Mouse (Mus musculus) ovary, postnatal 14 days (tissue): ENCODE results near the gene Frmpd3.
"Not testable (repeated sequence)": the region's sequence is repeated elsewhere in the genome, so short reads cannot be mapped to it uniquely, and the experiment has no call there.

ENCODE experiments used
- DNase-seq: peaks from one replicate; pipeline ENCODE4 v3.0.0; 2022; ENCODE audit warnings: low spot score

Frmpd3 gene

DNA sequence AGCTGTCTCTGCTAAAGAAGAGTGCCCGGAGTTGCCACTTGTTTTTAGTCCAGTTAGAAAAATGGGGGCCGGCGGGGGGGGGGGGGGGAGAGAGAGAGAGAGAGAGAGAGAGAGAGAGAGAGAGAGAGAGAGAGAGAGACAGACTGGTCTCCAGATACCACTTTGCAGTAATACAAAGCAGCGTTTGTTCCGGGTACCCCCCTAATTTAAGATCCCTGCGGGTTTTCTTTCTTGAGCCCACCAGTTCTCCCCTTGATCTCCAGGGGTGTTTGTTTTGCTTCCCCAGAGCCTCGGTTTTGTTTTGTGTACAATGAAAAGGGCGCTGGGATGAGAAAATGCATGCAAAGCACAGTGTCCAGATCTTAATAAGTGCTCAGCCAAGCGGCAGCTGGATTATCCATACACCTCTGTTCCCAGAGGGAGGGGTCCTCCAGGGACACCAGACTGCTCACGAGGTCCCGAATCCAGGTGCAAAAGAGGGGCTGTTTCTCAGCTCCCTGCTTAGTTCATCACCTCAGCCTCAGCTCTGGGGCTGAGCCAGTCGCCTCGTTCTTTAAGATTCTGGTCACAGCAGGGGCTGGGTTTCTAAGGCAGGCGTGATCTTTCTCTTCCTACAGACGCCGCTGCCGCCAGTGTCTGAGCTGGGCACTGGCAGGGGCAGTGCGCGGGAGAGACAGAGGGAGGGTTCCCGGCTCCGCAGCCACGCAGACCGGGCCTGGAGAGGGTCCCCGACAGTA lies at the start of gene Frmpd3:
Frmpd3 (plus strand) TSS at position 608 of the 737 bp plus-strand sequence.
- peak; percentile 0 for DNase-seq

DNA sequence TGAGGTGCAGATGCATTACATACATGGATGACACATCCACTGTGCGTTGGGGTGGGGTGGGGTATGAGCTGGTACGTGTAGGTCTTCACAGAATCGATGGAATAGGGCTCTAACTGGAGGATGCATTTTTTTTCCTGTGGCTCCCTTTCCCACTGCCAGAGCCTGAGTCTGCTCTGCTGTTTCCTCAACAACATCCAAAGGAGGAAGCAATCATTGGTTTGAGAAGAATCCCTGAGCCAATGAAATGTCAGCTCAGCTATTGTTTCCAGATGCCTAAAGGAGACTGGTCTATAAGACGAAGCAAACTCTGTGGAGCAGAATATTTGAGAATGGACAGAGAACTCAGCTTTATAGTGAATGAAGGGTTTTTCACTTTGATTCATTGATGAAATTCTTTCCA lies 38.3 kb upstream of the Frmpd3 start:
- no peak for DNase-seq

DNA sequence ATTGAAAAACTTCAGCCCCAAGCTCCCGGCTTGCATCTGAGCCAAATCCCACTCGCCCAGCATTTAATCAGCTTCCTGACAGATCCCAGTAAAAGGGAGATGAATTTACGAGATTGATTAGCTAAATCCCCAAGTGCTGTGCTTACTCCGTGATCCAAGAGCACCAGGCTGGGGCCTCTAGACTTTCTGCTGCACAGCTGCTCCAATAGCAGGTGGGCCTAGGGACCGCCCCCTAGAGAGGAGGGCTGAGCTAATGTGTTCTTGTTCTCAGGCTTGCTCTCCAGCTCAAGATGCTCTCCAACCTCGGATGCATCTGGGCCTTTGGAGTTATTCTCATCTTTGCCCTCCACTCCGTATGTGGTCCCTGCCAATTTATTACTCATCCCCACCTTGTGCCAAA lies 36.4 kb upstream of the Frmpd3 start:
- no peak for DNase-seq

DNA sequence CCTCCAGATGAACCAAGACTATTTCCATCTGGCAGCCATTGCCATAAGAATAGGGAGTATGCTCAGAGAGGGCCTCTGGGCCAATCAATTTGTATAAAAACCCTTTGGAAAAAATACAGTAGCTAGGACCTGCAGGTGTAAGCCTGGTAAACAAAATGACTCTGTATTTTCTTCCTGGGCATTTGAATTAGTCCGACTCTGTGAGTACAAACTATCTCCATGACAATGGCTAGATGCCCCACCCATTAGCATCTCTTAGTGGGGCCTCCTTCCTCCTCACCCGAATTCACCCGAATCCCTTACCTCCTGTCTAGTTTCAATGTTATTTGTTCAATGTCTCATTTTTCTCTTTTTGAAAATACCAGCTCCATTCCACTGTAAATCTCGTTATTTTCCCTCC lies 24.1 kb upstream of the Frmpd3 start:
- no peak for DNase-seq

DNA sequence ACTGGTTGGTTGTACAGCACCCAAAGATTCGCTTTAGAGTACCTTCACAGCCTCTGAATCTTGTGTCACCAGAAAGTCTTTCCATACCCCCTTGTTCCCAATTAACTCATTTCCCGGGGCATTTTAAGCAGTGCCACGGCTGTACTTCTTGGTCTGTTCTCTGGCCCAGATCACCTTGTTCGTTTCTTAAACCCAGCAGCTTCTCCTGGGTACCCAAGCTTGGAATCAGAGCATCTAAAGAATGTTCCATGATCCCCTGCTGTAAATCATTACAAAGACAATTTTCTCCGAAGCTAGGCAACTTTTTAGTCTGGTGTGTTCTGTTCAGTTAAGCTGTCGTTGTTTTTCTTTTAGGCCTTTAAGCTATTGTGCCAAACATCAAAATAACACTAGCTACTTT lies 22.9 kb upstream of the Frmpd3 start:
- DNase-seq: no peak

DNA sequence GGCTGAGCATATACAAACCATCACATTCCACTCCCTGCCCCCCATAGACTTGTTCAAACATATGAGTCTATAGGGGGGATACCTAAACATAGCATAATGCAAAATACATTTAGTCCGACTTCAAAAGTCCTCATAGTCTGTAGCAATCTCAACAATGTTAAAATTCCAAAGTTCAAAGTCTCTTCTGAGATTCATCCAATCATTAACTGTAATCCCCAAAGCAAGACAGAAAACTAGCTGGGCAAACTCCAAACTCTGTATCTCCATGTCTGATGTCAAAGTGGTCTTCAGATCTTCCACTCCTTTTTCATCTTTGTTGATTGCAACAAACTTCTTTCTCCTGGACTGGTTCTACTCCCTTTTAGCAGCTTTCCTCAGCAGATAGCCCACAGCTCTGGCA lies 21.4 kb upstream of the Frmpd3 start:
- not testable (repeated sequence) for DNase-seq

DNA sequence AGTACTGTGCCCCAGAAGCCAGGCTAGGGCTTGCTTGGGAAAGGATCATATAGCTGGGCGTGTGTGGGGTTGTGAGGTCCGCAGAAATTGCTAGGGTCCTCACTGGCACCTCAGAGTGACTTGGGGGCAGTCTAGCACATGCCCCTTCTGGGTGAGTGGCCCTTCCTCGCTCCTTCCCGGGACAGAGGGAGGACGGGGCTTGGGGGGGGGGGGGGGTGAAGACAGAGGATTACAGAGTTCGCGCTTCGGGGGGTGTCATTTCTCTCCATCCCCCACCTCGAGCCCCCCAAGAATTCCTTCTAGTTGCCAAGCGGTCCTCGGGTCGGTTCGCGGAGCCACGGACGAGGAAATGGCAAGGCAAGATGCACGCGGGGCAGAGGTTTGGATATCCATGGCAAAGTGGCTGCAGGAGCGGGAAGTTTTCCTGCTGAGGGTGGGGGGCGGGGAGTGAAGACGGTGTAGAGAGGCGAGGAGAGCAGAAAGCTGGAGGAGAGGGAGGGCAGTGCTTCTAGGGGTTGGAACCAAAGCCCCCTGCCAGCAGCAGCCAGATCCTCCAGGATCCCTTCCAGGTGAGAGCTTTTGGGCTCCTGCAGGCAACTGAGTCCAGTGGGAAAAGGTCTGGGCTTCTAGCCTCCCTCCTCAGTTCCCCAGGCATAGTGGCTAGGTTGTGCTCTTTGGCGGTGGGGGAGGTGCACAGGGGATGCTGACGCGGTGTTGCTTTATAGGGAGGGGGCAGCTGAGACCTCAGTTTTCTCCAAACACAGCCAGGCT lies 515 bp downstream of the Frmpd3 start:
- DNase-seq: no peak

DNA sequence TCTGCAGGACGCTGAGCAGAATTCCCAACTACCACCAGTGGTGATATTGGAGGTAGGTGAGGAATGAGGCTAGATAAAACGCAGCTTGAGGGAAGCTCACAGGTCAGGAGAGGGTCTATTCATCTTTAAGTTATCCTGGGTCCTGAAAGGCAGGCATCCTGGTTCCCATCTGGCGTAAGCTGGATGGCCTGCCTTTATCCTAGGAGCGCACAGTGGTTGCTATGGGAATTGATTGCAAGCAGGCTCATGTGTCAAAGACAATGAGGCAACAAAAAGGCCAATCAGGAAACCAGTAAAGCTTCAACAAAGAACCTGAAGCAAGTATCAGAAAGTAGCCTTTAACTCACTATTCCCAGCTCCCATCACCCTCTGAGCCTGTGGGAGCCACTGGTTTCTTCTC lies 33.6 kb downstream of the Frmpd3 start:
- no peak for DNase-seq

DNA sequence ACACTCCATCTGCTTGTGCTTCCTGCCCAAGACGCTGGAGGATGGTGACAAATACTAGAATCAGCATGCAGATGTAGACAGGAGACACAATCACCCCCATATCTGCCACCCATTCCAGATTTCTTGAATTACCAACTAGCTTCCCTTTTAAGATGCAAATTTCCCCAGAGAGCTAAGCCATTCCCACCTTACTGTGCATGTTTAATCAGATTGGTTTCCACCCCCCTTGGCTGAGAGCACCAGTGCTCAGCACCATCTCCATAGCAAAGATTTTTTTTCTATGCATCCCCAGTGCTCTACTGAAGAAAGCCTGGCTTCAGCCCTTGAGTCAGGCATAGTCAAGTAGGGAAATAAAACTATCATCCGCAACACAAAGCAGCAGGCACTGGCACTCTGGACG lies 57.9 kb downstream of the Frmpd3 start:
- DNase-seq: no peak

DNA sequence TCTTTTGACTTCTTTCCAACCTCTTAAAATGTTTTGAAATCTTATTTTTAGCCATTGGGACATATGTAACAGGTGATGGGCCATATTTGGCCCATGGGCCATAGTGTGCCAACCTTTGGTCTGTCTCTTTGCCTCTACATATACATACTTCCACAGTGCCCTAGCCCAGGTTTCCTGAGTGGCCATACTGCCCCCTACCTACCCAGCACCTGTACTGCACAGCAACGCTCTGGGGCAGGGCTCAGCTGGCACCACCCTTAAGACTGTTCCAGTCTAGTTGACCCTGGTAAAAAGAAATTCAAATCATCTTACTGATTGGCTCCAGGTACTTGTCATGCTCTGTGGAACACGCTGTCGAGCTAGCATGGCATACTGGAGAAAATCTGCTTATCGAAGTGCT lies 60.8 kb downstream of the Frmpd3 start:
- no peak for DNase-seq

DNA sequence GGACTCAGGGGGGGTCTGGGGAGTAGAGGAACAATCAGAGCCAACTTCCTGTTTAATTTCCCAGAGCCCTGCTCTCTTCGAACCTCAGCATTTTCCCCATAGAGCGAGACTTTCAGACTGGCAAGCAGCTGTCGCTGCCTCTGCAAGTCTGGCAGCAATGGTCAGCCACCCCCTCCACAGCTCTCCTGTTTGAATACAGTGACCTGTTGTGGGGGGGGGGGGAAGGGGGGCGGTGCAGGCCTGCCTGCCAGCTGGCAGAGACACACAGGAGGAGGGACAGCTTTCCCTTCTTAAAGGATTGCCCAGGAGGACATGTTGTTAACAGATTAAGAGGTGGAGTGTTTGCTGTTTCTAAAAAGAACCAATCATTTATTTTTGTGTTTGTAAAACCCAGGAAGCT lies 64.0 kb downstream of the Frmpd3 start:
- no peak for DNase-seq

DNA sequence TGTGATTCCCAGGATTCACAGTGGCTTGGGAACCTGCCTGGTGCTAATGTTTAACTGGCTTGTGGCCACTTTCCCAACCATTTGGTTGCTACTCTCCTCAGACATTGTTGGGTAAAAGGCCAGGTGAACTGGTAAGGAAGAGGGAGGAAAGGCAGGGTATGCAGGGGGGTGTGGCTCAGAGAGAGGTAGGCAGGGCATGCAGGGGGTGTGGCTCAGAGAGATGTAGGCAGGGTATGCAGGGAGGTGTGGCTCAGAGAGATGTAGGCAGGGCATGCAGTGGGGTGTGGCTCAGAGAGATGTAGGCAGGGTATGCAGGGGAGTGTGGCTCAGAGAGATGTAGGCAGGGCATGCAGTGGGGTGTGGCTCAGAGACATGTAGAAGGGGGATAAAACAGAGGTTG lies 64.4 kb downstream of the Frmpd3 start:
- no peak for DNase-seq

DNA sequence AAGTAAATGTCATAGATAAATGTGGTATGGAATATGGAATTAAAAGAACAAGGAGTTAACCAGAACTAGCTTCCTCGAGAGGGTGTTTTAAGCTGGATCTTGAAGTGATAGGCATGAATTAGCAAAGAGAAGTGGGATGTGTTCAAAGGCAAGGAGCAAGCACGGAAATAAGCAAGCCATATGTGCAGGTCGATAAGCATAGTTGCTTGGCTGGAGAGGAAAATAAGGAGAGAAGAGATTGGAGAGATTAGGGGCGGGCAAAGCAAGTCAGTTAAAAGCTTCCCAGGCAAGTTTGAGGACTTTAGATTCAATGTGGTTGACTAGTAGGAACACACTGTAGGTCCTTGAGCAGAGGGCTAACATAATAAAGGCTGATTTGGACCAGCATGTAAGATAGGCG lies 65.5 kb downstream of the Frmpd3 start:
- DNase-seq: no peak

DNA sequence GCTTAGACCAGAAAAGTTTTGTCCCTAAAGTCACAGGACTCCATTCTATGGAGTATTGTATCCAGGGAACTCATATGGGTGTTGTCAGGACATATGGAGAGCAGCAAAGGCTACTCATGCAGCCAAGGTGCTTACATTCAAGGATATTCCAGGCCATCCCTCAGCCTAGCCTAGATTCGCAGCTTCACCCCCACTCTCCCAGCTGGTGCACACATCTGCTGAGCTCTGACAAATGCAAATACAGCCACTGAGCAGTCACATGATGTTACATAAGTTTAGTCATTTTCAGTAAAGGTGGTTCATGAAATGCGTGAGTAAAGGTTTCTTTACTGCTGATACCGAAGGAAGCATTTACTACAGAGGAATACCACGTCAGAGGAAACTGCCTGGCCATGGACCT lies 76.4 kb downstream of the Frmpd3 start:
- DNase-seq: no peak

DNA sequence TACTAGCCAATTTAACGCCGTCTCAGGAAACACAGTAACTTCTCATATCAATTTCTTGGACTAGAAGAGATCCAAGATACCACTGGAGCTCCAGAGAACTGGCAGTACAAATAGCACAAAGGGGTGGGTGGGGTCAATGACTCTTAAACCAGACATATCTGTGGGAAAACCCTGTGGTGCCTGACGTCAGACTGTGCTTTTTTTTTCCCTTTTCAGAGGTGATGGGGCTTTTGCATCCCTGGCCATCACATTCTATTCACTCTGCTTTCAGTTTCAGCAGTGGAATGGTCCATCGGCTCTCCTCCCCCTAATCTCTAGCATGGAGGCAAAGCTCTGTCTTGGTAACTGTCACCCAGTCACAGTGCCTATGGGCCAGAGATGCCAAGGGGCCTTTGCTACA lies 85.1 kb downstream of the Frmpd3 start:
- DNase-seq: no peak

DNA sequence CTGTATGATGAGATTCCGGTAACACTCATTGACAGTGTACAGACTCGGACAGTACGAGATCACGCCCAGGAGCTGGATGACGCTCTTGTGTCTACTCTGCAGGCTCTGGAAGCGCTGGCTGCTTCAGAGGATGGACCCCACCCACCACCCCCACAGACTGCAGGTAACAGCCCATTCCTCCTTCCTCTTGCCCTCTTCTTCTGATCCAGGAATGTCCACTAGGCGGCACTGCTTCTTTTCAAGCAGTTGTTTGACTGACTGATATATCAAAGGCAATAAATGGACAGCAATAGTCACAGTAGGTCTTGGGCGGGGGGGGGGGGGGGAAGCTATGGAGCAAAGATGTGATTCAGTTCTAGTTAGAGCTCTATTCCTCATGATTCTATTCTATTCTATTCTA lies 86.2 kb downstream of the Frmpd3 start:
- no peak for DNase-seq

DNA sequence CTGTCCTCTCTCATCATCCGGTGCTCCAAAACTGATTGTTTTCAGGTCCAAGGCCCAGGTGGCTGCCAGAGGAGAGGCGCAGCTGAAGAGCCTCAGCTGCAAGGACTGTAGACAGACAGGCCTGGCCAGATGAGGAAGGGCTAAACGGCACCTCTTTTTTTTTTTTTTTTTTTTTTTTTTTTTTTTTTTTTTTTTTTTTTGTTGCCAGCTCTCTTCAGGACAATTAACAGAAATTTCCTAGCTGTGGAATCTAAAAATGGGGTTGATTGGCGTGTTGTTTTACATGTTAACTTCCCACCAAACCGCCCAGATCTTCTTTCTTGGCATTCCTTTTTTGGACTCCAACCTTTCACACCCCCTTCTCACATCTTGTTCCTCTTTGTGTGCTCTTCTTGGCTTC lies 87.9 kb downstream of the Frmpd3 start:
- no peak for DNase-seq

DNA sequence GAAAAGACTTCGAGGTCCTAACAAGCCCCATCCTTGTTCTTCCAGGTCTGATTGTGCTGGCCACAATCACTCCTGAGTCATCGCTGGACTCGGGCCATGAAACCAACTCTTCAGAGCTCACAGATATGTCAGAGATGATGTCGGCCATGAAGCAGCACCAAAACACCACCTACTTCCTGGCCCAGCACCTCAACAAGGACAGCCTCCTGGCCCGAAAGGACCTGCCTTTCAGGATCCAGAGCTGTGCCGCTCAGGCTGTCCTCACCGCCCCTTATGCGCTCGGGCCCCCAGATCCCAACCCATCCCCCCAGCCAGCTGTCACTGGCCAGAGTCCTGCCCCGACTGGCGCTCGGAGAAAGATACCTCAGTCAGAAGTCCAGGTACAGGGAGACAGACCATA lies 88.4 kb downstream of the Frmpd3 start:
- no peak for DNase-seq

DNA sequence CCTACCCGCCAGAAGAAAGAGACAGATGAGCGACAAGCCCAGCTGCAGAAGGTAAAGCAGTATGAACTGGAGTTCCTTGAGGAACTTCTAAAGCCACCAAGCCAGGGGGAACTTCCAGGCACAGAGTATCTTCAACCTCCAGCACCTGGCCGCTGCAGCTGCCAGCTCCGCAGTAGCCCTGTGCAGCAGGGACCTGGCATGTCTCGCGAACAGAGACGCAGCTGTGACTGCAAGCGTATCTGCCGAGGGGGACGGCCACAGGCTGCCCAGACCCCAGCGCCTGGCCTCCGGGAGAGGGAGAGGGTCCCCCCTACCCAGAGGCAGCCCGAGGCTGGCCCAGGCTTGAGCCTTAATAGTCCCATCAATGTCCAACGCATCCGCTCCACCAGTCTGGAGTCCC lies 89.9 kb downstream of the Frmpd3 start:
- DNase-seq: no peak

DNA sequence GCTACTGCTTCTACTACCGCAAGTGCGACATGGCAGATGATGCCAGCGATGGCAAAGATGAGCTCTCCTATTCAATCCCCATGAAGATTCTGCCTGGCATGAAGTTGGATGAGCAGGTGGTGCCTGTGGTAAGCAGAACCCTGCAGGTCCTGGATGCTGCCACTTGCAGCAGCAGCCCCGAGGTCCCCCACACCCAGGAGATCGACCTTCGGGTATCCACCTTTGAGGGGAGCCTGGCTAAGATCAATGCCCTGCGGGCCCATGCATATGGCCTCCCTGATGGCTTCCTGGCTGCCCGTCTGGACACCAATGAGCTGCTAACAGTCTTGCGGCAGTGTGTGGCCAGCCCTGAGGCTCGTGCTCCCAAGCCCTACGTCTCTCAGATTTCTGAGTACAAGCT lies 90.7 kb downstream of the Frmpd3 start:
- DNase-seq: no peak

DNA sequence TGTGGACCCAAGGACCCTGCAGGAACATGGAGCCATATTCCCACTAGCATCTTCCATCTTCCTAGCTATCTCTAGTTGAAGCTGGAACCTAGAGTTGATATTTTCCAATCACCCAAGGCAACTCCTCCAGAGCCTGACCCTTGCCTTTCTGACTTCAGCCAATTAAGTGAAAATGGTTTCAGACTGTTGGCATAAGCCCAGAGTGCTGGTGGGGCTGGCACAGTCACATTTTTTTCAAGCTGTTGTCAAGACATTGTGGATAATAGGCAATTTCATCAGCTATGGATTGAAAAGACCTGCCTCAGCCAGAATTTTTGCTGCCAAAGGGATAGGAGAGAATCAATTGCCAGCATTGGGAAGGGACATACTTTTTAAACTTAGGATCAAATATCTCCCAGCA lies 95.8 kb downstream of the Frmpd3 start:
- no peak for DNase-seq

DNA sequence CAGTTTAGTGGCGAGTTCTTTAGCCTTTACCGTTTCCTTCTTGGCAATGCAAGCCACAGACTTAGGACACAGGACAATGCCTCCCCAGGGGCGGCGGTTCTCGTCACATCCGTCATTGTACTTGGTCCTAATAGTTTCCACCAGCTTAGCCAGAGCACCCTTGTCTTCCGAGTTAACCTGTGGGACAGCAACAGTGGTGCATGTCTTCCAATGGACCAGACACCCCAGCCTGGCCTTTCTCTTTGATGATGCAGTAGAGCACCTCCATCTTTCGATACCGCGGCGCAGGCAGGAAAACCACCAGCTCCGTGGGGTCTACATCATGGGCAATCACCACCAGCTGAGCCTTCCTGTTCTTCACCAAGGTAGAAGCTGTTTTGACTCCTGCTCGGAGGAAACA lies 103.5 kb downstream of the Frmpd3 start:
- DNase-seq: no peak

DNA sequence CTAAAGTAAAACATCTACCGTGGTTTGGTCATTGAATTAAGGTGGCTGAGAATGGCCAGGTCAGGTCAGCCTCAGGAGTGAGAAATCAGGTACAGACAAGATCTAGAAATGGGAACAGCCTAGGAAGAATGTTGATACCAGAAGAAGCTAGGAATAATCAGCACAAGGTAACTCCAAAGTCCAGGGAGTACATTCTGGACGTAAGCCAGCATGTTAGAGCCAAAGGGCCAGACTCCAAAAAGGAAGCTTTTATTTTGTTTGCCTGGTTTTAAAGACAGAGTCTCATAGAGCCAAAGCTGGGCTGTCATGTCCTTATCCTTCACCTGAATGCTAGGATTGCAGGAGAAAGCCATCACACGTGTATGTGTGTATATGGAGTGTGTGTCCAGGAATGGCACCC lies 108.0 kb downstream of the Frmpd3 start:
- no peak for DNase-seq

DNA sequence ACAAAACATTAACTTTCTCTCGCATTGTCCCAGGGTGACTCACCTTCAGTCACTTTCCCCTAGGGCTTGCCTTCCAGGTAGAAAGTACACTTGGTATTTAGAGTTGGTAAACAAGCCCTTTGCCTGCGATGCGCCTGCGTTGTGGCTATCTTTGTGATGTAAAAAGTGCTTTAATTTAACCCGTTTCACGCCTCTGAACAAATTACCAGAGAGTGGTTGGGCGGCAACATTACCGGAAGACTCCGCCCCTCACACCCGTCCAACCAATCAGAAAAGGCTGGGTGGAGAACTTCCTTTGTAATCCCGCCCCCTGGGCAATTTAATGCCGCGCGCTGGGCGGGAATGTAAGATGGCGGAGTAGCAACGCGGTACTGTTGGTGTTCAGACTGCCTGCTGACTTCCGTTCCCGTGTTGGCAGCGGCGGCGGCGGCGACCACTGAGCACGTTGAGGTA lies 114.2 kb downstream of the Frmpd3 start, which contains the start of gene Prps1:
Prps1 (plus strand) TSS at position 335 of the 453 bp plus-strand sequence.
- DNase-seq: peak; percentile 65
